Mouse (Mus musculus): Measurements from ENCODE around the gene Mettl6. TPM values are rescaled to one million over a fixed set of nuclear protein-coding genes. Genes with fewer than 3 reads are reported as not detected.
A peak's percentile ranks its signal among the peaks of the same experiment; 100 is the strongest.

Mettl6 gene
- polyA plus RNA-seq, 1 experiment: 15.1 TPM

- no peaks in the 10 kb centered on the region for H3K36me3 ChIP-seq (ENCODE audit: control insufficient read depth, insufficient read depth)
Measured at GRCm38 (mm10) chr14:31437826-31438529, 56.9 kb downstream of the Mettl6 start.

GRCm38 (mm10) chr14:31435930-31436693 is 58.7 kb downstream of the Mettl6 start, which contains the start of gene Sh3bp5:
TSS of gene Sh3bp5 (minus strand) at chr14:31436078.
- H3K4me2 ChIP-seq (ENCODE audit: low read depth): peak within 1 kb of the TSS; percentile 97
- no peaks in the 10 kb centered on the region for H3K27me3 ChIP-seq (ENCODE audit: control insufficient read depth, insufficient read depth, insufficient read length)
- peak within 1 kb of the TSS; percentile 72 for H3K4me3 ChIP-seq
- H3K36me3 ChIP-seq (ENCODE audit: control insufficient read depth, insufficient read depth): no peaks in the 10 kb centered on the region
- TF ChIP-seq TCF12 (IDR thresholded peaks at IDR 0.05; ENCODE audit: insufficient read depth, poor library complexity, severe bottlenecking) (no peak), E2F4 (IDR thresholded peaks at IDR 0.05; ENCODE audit: insufficient read depth) (no peak), POLR2A (IDR thresholded peaks at IDR 0.05; ENCODE audit: insufficient read length, low read depth) (peak; percentile 87), USF1 (IDR thresholded peaks at IDR 0.05; ENCODE audit: low read depth) (no peak), CEBPB (IDR thresholded peaks at IDR 0.05; ENCODE audit: insufficient read depth, poor library complexity, severe bottlenecking) (no peak), POLR2AphosphoS2 (IDR thresholded peaks at IDR 0.05; ENCODE audit: insufficient read length, low read depth) (peak; percentile 65), TCF3 (IDR thresholded peaks at IDR 0.05; ENCODE audit: insufficient read length, low read depth) (no peak), REST (IDR thresholded peaks at IDR 0.05; ENCODE audit: insufficient read depth, insufficient read length) (no peak), MAX (IDR thresholded peaks at IDR 0.05; ENCODE audit: low read depth) (no peak), MYOG (IDR thresholded peaks at IDR 0.05; ENCODE audit: control insufficient read depth in 1 of 3, insufficient read depth in 1 of 3, insufficient read length in 2 of 3, low read depth in 2 of 3) (peak in 1 of 3 experiments; percentile 46), SRF (IDR thresholded peaks at IDR 0.05; ENCODE audit: control insufficient read depth, insufficient read length, low read depth) (peak; percentile 57), MYOD1 (IDR thresholded peaks at IDR 0.05; ENCODE audit: control insufficient read depth in 1 of 3, insufficient read length in 2 of 3, low read depth in 2 of 3) (peak in 2 of 3 experiments; percentile 1 to 50)
- no peaks in the 10 kb centered on the region for H3K79me2 ChIP-seq (ENCODE audit: control insufficient read depth, insufficient read depth)
- peak within 1 kb of the TSS; percentile 87 for H3ac ChIP-seq (ENCODE audit: control insufficient read depth, insufficient read length)

More at GRCm38 (mm10) chr14:31437826-31438529, 56.9 kb downstream of the Mettl6 start:
- Histone ChIP-seq H3K4me3 (no peak overlapping the region), H3ac (ENCODE audit: control insufficient read depth, insufficient read length) (no peak overlapping the region), H3K27me3 (ENCODE audit: control insufficient read depth, insufficient read depth, insufficient read length) (no peaks in the 10 kb centered on the region), H3K79me2 (ENCODE audit: control insufficient read depth, insufficient read depth) (no peaks in the 10 kb centered on the region), H3K4me2 (ENCODE audit: low read depth) (no peak overlapping the region)
- TF ChIP-seq REST (IDR thresholded peaks at IDR 0.05; ENCODE audit: insufficient read depth, insufficient read length): no peak
- no peak for TF ChIP-seq MYOG (IDR thresholded peaks at IDR 0.05; ENCODE audit: control insufficient read depth in 1 of 3, insufficient read depth in 1 of 3, insufficient read length in 2 of 3, low read depth in 2 of 3)
- no peak for TF ChIP-seq MAX (IDR thresholded peaks at IDR 0.05; ENCODE audit: low read depth)
- TF ChIP-seq POLR2AphosphoS2 (IDR thresholded peaks at IDR 0.05; ENCODE audit: insufficient read length, low read depth): no peak
- TF ChIP-seq USF1 (IDR thresholded peaks at IDR 0.05; ENCODE audit: low read depth): no peak
- no peak for TF ChIP-seq CEBPB (IDR thresholded peaks at IDR 0.05; ENCODE audit: insufficient read depth, poor library complexity, severe bottlenecking)
- TF ChIP-seq MYOD1 (IDR thresholded peaks at IDR 0.05; ENCODE audit: control insufficient read depth in 1 of 3, insufficient read length in 2 of 3, low read depth in 2 of 3): no peak
- no peak for TF ChIP-seq E2F4 (IDR thresholded peaks at IDR 0.05; ENCODE audit: insufficient read depth)

GRCm38 (mm10) chr14:31435018-31435915 is 59.6 kb downstream of the Mettl6 start:
- H3K27me3 ChIP-seq (ENCODE audit: control insufficient read depth, insufficient read depth, insufficient read length): no peaks in the 10 kb centered on the region
- H3K79me2 ChIP-seq (ENCODE audit: control insufficient read depth, insufficient read depth): no peaks in the 10 kb centered on the region
- no peaks in the 10 kb centered on the region for H3K36me3 ChIP-seq (ENCODE audit: control insufficient read depth, insufficient read depth)
- H3K4me3 ChIP-seq: peak overlapping the region; percentile 72
- TF ChIP-seq POLR2AphosphoS2 (IDR thresholded peaks at IDR 0.05; ENCODE audit: insufficient read length, low read depth) (no peak), MYOG (IDR thresholded peaks at IDR 0.05; ENCODE audit: control insufficient read depth in 1 of 3, insufficient read depth in 1 of 3, insufficient read length in 2 of 3, low read depth in 2 of 3) (peak; percentile 54 to 80 (median 63)), USF1 (IDR thresholded peaks at IDR 0.05; ENCODE audit: low read depth) (no peak), POLR2A (IDR thresholded peaks at IDR 0.05; ENCODE audit: insufficient read length, low read depth) (peak; percentile 62), TCF3 (IDR thresholded peaks at IDR 0.05; ENCODE audit: insufficient read length, low read depth) (no peak), MYOD1 (IDR thresholded peaks at IDR 0.05; ENCODE audit: control insufficient read depth in 1 of 3, insufficient read length in 2 of 3, low read depth in 2 of 3) (peak in 2 of 3 experiments; percentile 60 to 62)
- H3ac ChIP-seq (ENCODE audit: control insufficient read depth, insufficient read length): peak overlapping the region; percentile 87
- peak overlapping the region; percentile 97 for H3K4me2 ChIP-seq (ENCODE audit: low read depth)

- Histone ChIP-seq H3ac (ENCODE audit: control insufficient read depth, insufficient read length) (no peak overlapping the region), H3K36me3 (ENCODE audit: control insufficient read depth, insufficient read depth) (no peaks in the 10 kb centered on the region), H3K4me3 (peak overlapping the region; percentile 72), H3K4me2 (ENCODE audit: low read depth) (peak overlapping the region; percentile 97), H3K79me2 (ENCODE audit: control insufficient read depth, insufficient read depth) (no peaks in the 10 kb centered on the region), H3K27me3 (ENCODE audit: control insufficient read depth, insufficient read depth, insufficient read length) (no peaks in the 10 kb centered on the region)
- TF ChIP-seq POLR2A (IDR thresholded peaks at IDR 0.05; ENCODE audit: insufficient read length, low read depth) (no peak), REST (IDR thresholded peaks at IDR 0.05; ENCODE audit: insufficient read depth, insufficient read length) (no peak), CEBPB (IDR thresholded peaks at IDR 0.05; ENCODE audit: insufficient read depth, poor library complexity, severe bottlenecking) (no peak), MYOD1 (IDR thresholded peaks at IDR 0.05; ENCODE audit: control insufficient read depth in 1 of 3, insufficient read length in 2 of 3, low read depth in 2 of 3) (no peak), USF1 (IDR thresholded peaks at IDR 0.05; ENCODE audit: low read depth) (no peak), SRF (IDR thresholded peaks at IDR 0.05; ENCODE audit: control insufficient read depth, insufficient read length, low read depth) (no peak), TCF12 (IDR thresholded peaks at IDR 0.05; ENCODE audit: insufficient read depth, poor library complexity, severe bottlenecking) (no peak), POLR2AphosphoS2 (IDR thresholded peaks at IDR 0.05; ENCODE audit: insufficient read length, low read depth) (no peak), MAX (IDR thresholded peaks at IDR 0.05; ENCODE audit: low read depth) (no peak), TCF3 (IDR thresholded peaks at IDR 0.05; ENCODE audit: insufficient read length, low read depth) (no peak), E2F4 (IDR thresholded peaks at IDR 0.05; ENCODE audit: insufficient read depth) (no peak), MYOG (IDR thresholded peaks at IDR 0.05; ENCODE audit: control insufficient read depth in 1 of 3, insufficient read depth in 1 of 3, insufficient read length in 2 of 3, low read depth in 2 of 3) (no peak)
Measured at GRCm38 (mm10) chr14:31434426-31434825, 60.4 kb downstream of the Mettl6 start.

Data from myocyte (in vitro differentiated cells).